Mouse (Mus musculus) heart, adult 11 months (tissue): ENCODE results near the gene Pknox2.

Source experiments
- DNase-seq: peaks from one replicate; pipeline ENCODE4 v3.0.0; 2022

Pknox2 gene

DNA sequence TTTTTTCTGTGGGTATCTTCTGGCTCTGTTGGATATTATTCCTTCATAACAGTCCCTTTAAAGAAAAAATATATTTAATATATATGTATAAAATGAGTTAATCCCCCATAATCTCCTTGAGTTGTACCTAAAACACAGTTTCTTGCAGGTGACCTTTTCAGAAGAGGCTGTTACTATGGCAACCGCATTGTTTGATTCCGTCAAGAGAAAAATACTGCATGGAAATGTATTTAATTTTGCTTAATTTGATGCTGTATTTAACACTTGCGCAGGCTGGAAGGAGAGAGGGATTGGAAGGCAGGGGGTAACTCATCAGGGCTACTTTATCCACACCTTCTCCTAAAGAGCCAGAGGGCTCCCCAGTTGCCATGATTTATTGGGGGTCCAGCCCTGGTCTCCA lies 108.3 kb downstream of the Pknox2 start:
- DNase-seq: no peak

DNA sequence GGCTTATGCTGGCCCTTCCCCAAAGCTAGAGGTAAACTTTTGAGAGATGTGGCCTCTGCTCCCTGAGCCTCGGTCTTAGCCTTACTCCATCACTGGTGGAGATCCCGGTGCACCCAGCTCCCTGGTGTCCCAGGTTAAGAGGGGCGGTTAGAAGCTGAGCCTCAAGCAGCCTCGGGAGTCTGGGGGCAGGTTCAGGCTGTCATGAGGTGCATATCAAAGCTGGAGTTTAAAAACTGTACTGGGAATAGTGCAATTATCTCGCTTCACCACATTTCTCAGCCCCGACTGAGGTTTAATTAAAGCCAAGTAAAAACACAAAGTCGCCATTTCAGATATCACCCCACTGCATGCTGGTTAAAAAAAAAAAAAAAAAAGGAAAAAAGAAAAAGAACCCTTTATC lies 108.8 kb downstream of the Pknox2 start:
- DNase-seq: peak; percentile 75

DNA sequence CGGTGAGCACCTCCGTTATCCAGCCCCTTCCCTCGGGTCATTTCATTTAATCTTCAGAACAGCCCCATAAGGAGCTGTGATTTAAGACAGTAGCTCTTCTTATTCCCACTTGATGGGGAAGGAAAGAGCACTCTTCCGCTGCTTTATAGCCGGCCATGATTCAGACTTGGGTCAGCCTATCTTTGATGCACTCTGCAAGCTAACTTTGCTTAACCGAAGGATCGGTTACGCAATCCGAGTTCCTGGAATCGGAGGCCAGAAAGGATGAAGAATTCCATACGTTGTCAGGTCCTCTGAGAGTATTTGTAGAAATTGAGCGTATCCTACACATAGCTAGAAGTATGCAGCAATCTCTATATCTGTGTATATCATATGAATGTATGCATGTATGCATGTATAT lies 109.8 kb downstream of the Pknox2 start:
- peak; percentile 78 for DNase-seq

DNA sequence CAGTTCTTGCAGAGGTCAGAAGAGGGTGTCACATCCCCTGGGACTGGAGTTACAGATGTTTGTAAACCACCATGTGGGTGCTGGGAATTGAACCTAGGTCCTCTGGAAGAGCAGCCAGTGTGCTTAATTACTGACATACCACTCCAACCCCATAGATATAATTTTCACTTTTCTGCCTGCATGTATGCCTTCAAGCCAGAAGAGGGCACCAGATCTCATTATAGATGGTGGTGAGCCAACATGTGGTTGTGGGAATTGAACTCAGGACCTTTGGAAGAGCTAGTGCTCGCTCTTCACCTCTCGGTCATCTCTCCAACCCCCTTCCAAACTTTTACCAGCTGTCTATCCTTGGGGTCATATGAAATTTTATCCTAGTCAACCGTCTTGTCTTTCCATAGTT lies 112.0 kb downstream of the Pknox2 start:
- no peak for DNase-seq

DNA sequence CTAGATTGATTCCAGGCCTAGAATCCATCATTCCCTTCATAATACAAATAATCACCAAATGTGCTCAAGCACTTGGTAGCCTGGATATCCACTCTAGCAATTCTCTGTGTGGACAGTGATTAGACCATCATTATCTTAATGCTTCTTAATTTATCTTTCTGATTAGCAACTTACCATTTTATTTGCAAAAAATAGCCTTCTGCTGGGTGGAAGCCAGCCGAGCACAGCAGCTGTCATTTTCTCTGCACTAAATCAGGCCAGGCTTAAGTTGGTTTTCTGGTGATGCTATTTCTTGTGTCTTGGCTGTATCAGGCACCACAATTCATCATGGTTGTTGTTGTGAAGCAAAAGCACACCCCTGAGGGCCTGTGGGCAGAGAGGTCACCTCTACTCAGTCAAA lies 112.9 kb downstream of the Pknox2 start:
- no peak for DNase-seq

DNA sequence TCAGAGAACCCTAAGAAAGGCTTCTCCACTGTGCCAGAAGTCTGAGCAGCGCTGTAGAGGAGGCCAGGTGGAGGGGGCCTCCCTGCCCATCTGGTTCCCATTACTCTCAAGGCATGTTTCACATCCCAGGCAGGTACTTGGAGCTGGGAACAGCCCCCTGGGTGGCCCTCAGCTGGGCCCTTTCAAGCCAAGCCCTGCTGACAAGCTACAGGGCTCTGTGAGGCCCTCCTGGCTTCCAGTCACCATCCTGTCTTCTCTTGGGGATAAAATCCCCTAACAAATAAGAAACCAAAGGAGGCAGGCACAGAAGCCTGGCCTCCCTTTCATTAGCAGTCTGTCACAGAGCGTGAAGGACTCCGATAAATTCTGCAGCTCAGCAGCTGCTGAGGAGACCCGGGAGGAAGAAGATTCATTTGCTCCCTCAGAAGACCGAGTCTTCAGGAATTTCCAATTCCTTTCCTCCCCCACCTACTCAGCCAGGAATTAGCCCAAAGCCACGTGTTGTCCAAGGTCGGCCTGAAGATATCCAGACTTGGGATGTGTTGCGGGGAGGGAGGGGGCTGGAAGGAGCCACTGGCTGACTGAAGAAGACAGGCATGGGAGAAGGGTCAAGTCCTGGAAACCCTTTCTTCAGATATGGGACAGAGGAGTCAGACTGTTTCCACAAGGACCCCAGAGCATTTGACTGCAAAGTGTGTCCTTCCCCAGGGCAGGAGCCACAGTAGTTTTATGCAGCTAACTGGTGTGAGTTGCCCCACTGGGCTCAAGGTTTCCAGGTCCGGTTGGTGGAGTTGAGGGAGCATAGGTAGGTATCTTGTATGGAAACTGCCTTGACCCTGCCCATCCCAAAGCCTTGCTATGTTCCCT lies 116.6 kb downstream of the Pknox2 start:
- peak; percentile 93 for DNase-seq

DNA sequence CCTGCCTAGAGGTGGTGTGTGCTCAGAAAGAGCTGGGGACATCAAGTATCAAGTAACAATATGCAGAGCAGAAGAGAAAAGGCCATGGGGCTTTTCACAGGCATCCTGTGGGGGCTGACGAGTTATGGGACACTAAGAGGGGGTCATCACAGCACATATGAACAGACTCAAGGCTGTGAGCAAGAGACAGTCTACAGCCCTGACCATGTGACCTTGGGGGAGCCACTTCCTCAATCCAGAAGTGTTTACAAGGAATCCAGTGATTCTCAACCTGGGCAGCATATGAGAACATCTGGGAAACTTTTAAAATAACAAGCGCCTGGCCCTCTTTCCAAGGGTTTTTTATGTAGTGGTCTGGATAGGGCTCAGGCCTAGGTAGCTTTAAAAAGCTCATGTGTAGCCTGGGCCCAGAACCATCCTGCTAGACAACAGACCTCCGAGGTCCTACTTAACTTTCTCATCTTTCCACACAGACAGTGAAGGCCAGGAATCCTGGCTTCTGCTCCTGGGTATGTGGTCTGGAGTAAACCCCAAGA lies 117.3 kb downstream of the Pknox2 start:
- DNase-seq: no peak

DNA sequence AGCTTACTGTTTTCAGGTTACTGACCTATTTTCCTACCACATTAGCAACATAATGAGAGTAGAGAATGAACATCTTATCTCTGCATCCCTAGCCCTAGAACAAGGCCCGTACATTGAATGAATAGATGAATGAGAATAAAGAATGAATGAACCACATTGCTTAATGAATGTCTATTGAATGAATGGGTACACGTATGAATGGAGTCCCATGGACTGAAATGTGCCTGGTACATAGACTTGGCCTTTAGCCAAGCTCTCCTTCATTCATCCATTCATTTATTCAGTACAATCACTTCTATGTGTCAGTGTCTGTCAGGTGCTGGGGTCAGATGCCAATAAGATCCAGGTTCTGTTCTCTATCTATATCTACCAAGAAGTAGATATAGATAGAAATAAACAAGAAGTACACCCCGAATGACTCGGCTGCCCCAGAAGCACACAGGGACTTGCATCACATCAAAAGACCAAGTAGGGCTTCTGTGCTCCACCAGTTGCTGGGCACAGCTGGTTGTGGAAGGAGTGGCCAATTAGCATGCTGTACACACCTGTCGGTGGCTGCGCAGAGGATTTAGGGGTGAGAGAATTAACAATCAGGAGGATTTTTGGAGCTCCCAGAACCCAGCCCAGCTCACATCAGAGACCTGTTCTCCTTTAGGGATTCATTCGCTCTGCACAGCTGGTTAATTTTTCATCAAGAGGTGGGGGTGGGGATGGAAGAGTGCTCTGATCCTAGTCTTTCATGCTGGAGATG lies 119.2 kb downstream of the Pknox2 start:
- peak; percentile 74 for DNase-seq

DNA sequence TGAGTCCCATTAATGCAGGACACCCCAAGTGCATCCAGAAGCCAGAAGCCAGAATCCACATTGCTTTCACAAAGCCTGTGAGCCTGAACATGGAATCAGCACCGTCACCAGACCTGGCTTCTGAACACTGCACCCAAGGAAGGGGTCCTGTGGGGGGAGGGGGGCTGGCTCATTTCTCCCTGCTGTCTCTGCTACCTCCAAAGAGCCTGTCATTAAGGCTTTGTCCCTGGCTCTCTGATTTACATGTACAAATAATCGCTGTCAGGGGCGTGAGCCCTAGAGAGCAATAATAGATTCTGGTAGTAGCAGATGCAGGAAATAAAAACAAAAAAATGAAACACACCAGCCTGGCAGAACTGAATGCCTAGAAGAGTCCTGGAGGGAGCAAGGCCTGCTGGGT lies 121.3 kb downstream of the Pknox2 start:
- no peak for DNase-seq

DNA sequence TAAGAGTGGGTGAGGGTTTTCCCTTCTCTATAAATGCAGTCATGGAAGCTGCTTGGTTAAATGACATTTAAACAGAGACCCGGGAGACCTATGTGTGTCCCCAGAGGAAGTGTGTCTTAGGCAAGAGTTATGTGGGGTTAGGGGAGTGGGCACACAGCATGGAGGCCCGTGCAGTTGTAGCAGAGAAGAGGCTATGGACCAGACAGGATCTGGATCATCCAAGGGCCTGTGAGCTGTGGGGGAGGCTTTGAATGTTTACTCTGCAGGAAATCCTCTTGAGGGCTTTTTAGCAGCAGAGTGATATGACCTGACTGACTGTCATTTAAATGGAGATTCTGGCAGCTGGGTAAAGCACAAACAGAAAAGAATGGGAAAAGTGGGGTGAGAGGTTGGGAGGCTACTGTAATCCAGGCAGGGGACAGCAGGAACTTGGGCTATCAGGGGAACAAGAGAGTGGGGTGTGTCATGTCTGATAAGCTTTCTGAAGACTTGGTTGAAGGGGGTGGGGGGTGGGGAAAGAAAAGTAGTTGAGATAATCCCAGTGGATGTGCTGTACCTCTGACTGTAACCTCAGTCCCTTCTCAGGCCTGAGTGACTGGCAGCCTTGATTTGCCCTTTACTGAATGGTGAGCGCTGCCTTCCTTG lies 125.5 kb downstream of the Pknox2 start:
- peak; percentile 74 for DNase-seq

DNA sequence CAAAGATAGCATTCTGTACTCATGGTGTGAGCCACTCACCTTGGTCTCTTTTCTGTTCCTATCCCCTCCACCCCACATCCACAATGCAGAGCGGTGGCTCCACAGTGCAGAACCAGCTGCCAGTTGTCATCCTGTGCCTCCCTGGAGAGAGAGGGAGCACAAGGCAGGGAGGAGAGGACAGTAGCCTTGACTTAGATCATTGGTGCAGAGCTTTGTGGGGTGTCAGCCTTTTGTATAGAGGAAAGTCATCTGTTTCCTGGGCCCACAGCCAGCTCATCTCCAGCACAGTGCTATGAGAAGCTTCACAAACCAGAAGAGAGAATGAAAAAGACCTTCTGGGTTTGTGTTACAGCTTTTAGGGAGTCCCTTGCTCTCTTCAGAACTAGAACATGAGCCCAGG lies 129.1 kb downstream of the Pknox2 start:
- peak; percentile 91 for DNase-seq

- no peak for DNase-seq
These were observed 130.0 kb downstream of the Pknox2 start for GRCm38 (mm10) chr9:37017169-37017568.

- DNase-seq: peak; percentile 91
These were observed 131.0 kb downstream of the Pknox2 start for GRCm38 (mm10) chr9:37016165-37016564.

DNA sequence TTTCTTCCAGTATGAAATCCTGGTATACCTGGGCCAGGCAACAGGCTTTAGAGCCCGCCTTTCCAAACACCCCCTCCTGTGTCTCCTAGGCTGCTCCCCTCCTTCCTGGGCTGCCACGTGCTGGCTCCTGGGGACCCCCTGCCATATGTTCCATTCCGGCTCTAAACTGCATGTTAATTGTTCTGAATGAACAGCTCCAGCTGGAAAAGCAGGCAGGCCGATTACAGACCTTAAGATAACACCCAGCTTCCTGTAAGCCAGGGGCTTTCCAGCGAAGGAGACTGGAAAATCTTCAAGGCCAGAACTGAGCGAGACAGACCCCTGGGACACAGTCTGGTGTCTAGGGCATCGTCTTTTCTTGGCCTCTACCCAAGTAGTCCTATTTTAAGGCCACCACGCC lies 133.6 kb downstream of the Pknox2 start:
- peak; percentile 94 for DNase-seq

GRCm38 (mm10) chr9:37008090-37008489 lies 139.1 kb downstream of the Pknox2 start:
- DNase-seq: no peak

DNA sequence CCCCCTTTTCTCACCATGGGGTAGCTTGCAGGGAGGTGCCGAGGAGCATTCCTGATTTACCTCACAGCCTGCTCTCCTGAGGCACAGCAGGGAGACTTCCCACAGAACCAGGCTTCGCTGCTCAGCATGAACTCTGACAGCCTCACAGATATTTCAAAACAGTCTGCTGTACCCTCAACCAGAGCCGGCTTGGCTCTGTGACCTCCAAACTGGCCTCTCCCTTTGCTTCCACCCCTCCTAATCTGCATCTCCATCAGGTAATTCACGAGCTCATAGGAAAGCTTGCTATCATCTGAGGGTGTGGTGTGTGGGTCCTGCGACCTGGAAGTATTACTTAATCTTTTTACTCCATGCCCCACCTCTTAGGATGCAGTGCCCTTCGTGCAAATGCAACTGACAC lies 142.5 kb downstream of the Pknox2 start:
- DNase-seq: no peak

DNA sequence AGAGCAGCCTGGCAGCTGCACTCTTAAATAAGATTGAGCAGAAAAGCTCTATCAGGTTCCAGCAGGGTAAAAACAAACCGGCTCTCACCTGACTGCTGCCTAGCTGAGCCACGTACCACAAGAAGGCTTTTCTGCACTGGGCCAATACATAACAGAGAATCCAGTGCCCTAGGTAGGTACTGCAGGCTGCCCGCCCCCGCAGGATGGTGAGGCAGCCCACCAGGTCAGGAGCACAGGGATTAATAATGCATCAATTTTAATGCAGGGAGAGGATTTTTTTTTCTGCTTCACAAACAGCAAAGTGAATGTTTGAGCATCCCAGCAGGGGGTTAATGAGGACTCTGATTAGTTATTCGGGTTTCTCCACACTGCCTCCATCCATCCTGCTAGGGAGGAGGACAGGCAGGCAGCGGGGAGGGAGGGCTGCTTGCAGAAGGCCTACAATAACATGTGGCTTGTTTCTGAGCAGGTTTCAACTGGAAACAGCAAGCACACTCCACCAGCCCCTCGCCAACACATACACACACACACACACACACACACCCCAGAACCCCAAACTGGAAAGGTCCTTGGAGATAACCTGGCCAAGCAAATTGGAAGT lies 145.2 kb downstream of the Pknox2 start:
- no peak for DNase-seq

DNA sequence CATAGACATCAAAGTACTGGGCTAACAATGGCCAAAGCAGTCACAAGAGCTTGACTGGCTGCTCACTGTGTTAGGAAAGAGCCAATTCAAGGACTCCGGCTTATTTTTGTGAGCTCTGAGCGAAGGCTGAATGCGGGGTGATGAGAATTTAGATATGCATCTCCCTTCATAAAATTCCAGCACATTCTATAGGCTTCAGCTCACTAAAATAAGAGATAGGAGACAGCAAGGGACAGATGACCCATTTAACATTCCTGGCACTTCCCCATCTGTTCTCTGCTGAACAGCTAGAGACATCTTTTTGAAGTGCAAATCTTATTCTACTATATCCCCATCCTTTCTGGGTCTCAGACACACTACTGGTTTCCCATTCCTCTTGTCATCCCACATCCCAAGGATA lies 147.8 kb downstream of the Pknox2 start:
- DNase-seq: no peak

DNA sequence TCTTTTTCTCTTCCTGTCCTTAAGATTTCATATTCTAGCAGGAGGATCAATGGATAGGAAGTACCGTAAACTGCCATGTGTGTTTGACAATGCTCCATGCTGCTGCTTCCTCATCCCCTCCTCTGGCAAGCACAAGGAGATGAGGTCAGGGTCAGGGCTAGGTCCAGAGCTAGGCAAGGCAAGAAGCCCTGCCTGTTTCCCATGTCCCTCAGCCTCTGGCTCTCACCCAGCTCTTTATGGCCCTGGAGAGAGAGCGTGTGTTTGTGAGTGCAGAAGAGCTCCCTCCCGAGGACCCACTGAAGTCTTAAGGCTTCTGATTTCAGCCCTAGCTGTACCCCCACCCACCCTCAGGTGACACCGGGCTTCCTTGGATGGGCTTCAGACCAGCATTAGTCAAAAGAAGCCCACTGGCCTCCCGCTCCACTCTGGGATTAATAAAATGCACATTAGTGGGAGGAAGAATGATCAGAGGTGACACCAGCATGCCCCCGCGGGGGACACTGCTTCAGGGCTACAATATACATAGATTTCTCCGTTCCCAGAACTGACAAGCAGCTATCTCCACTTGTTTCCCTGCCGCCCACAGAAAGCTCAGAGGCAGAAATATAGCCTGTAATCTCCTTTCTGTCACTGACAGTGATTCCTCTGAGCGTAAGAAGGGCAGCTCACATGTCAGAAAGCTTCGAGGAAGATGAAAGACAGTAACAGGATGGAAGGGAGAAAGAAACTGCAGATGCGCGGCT lies 156.4 kb downstream of the Pknox2 start:
- DNase-seq: no peak

DNA sequence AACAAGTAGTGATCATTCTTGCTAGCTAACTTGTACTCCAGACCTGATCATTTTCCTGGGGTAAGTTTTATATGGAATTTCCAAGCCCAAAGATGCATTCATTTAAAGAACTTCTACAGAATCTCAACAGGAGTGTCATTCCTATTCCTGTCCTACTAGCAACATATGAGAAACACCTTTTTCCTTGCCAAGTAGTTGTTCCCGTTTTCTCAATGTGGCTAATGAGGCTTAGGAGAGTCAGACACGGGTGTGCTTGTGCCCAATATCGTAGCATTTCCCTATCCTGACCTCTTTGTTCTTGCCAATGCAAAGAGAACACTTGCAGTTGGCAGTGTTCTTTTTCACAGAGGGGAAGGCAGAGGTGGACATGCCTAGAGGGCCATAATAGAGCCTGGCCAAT lies 157.2 kb downstream of the Pknox2 start:
- no peak for DNase-seq

DNA sequence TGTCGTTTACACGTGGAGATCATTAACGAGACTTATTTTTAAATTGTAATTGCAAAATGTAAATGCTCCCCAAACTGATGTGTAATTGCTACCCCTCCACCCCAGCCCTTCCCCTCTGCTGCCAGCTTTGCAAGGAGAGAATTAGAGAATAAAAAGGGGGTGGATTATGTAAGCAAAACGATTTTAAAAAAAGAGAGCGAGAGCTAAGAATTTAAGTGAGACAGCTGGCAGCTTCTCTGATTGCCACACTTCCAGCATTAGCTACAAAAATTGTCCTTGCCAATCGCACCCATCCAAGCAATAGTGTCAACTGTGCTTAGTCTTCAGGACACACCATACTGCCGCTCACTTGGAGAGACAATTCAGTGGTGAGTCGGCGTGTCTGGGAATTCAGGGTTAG lies 162.0 kb downstream of the Pknox2 start:
- no peak for DNase-seq

DNA sequence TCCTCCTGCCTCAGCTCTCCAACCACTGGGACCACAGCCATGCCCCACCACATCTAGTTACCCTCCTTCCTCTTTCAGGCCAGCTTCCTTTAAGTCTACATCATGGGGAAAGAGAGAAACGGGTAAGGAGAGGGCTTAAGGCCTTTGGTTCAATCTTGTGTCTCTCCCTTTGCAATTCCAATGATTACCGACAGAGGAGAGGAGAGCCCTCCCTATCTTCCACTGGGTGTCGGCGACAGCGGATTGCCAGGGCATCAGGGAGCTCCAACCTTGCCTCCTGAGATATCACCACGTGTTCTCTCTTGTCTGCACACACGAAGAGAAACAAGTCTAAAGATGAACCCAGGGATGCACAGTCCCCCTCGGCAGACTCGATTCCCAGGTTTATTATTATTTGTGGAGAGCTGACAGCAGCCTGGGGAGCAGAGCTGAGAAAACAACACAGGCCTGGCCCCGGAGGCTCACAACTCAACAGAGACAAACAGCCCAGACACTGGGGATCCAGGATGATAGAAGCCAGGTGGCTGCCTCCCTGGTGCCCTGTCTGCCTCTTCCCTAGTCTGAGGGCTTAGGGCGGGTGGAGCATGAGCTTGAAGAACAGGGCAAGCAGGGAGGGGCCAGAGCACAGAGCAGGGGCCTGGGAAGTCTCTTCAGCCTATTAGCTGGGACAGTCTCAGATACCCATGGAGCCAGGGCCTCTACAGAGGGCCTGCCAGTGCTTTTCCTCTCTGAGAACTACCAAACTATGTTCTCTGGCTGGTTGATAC lies 170.4 kb downstream of the Pknox2 start:
- DNase-seq: peak; percentile 89
